Mouse (Mus musculus): ENCODE measurements around the gene Osgin1. TPM values are rescaled to one million over a fixed set of nuclear protein-coding genes. Genes with fewer than 3 reads are reported as not detected.

Osgin1 gene
- polyA plus RNA-seq, 1 experiment from 2014 or later = 13.3 TPM

- no peaks in the 10 kb centered on the region for H3K27me3 ChIP-seq (replicated peaks)
- no peak overlapping the region for H3K4me2 ChIP-seq
- no peak overlapping the region for H3K9ac ChIP-seq
- WGBS (ENCODE audit: insufficient replicate concordance) = 84% methylated on average over 5 of the region's 5 CpGs
- no peak for ATAC-seq
- H3K36me3 ChIP-seq = peaks cover 45% of the 10 kb centered on the region
- H3K9me3 ChIP-seq (replicated peaks) = no peaks in the 10 kb centered on the region
- H3K27ac ChIP-seq = no peak overlapping the region
- H3K4me3 ChIP-seq = no peak overlapping the region
- H3K4me1 ChIP-seq = no peaks in the 10 kb centered on the region
Observed at GRCm38 (mm10) chr8:119404648-119405047, 29.3 kb upstream of the Osgin1 start.

DNA sequence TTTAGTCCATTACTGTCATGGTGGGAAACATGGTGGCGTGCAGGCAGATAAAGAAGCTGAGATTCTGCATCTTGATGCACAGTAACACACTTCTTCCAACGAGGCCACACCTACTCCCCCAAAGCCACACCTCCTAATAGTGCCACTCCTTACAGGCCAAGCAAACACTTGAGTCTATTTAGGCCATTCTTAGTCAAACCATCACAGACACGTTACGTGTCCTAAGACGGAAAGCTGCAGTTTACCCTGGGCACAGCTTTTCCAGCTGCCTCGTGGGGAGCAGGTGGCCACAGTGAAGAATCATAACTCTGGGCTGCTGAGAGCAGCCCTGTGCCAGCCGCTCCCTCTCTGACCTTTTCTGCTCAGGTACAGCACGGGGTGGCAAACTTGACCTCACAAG lies 25.6 kb upstream of the Osgin1 start:
- peaks cover 6% of the 10 kb centered on the region; the same call in 1 of the 2 replicates for H3K4me1 ChIP-seq
- ATAC-seq = no peak
- no peak overlapping the region for H3K4me3 ChIP-seq
- H3K27me3 ChIP-seq (replicated peaks) = no peaks in the 10 kb centered on the region
- H3K36me3 ChIP-seq = peaks cover 62% of the 10 kb centered on the region
- no peaks in the 10 kb centered on the region for H3K9me3 ChIP-seq (replicated peaks)
- H3K27ac ChIP-seq = no peak overlapping the region
- H3K4me2 ChIP-seq = no peak overlapping the region
- H3K9ac ChIP-seq = no peak overlapping the region
- WGBS (ENCODE audit: insufficient replicate concordance) = 75% methylated on average over 8 of the region's 8 CpGs

- no peak overlapping the region for H3K4me3 ChIP-seq
- H3K4me1 ChIP-seq = peaks cover 9% of the 10 kb centered on the region; the same call in 1 of the 2 replicates
- H3K4me2 ChIP-seq = no peak overlapping the region
- H3K27ac ChIP-seq = no peak overlapping the region
- H3K9me3 ChIP-seq (replicated peaks) = no peaks in the 10 kb centered on the region
- WGBS (ENCODE audit: insufficient replicate concordance) = 51% methylated on average over 10 of the region's 10 CpGs
- no peak overlapping the region for H3K9ac ChIP-seq
- peaks cover 44% of the 10 kb centered on the region for H3K36me3 ChIP-seq
- ATAC-seq = no peak
- H3K27me3 ChIP-seq (replicated peaks) = peaks cover 8% of the 10 kb centered on the region
Observed at GRCm38 (mm10) chr8:119412037-119412734, 21.7 kb upstream of the Osgin1 start.

DNA sequence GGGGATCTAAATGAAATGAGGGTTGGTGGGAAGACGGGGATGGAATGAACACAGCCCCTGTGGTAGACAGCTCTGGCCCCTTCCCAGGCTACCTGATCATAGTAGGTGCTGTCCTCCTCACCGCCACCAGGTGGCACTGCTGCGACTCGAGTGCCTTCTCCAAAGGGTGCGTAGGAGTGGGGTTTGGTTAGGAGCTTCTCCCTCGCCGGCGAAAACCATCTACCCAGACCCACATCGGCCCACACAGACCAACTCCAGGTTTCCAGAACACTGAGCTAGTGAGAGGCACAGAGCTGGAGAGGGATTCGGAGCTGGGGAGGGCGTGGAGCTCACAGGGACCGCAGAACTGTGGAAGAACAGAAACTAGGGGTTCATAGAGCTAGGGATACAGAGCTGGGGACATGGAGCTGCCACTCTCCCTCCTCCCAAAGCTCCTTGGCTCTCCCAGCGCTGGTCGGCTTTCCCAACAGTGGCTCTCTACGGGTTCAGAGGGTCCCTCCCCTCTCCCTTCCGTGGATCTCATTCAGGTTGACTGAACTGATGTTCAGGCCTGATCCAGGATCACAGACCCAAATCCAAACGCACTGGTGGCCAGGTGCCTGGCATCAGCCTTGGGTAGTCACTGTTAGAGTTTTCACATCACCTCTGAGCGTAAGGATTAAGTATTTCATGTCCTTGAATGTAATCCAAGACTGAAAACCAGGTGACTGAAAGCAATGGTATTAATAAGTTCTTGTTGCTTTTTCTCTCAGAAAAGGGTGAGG lies 21.0 kb upstream of the Osgin1 start:
- WGBS (ENCODE audit: insufficient replicate concordance) = 9% methylated on average over 18 of the region's 18 CpGs
- Histone ChIP-seq H3K36me3 (peaks cover 37% of the 10 kb centered on the region), H3K4me2 (peak overlapping the region; percentile 55), H3K9ac (peak overlapping the region; percentile 50), H3K4me1 (peaks cover 9% of the 10 kb centered on the region; the same call in 1 of the 2 replicates), H3K27me3 (replicated peaks) (peaks cover 8% of the 10 kb centered on the region), H3K4me3 (peak overlapping the region; percentile 16; the same call in 1 of the 2 replicates), H3K27ac (no peak overlapping the region), H3K9me3 (replicated peaks) (no peaks in the 10 kb centered on the region)
- peak; percentile 54; the same call in 1 of the 2 replicates for ATAC-seq

- Histone ChIP-seq H3K27ac (no peak overlapping the region), H3K9me3 (replicated peaks) (no peaks in the 10 kb centered on the region), H3K4me2 (no peak overlapping the region), H3K4me3 (no peak overlapping the region), H3K27me3 (replicated peaks) (peaks cover 8% of the 10 kb centered on the region), H3K4me1 (peaks cover 9% of the 10 kb centered on the region; the same call in 1 of the 2 replicates), H3K36me3 (peaks cover 30% of the 10 kb centered on the region), H3K9ac (no peak overlapping the region)
- 71% methylated on average over 10 of the region's 10 CpGs for WGBS (ENCODE audit: insufficient replicate concordance)
- no peak for ATAC-seq
Observed at GRCm38 (mm10) chr8:119413605-119414004, 20.3 kb upstream of the Osgin1 start.

- 53% methylated on average over 7 of the region's 7 CpGs for WGBS (ENCODE audit: insufficient replicate concordance)
- Histone ChIP-seq H3K36me3 (no peaks in the 10 kb centered on the region), H3K4me2 (no peak overlapping the region), H3K4me3 (no peak overlapping the region), H3K27ac (no peak overlapping the region), H3K9ac (no peak overlapping the region), H3K9me3 (replicated peaks) (no peaks in the 10 kb centered on the region), H3K4me1 (peaks cover 27% of the 10 kb centered on the region), H3K27me3 (replicated peaks) (peaks cover 15% of the 10 kb centered on the region)
- ATAC-seq = no peak
Observed at GRCm38 (mm10) chr8:119420318-119420717, 13.6 kb upstream of the Osgin1 start.

DNA sequence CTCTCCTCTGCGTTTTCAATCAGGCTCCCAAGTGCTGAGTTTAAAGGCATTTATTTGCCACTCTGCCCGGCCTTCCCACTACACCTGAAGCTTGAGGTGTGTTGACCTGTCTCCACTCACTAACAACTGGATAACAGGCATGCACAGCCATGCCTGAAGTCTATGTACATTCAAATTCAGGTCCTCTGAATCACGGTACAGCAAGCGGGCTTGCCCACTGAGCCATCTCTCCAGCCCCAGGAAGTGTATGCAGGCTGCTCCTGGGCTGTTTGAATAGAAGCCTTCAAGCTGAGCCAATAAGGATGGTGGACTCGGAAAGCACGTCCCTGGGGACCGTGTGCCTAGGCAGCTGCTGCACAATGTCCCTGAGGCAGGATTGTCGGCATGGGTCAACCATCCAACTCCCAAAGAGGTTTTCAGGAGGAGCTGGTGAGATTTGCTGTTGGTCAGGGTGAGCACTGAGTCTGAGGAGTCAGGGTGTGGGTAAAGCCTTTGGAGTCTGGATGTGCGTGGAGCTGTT lies 12.3 kb upstream of the Osgin1 start:
- Histone ChIP-seq H3K4me3 (no peak overlapping the region), H3K27me3 (replicated peaks) (peaks cover 7% of the 10 kb centered on the region; the same call in 1 of the 2 replicates), H3K27ac (no peak overlapping the region), H3K4me1 (peaks cover 38% of the 10 kb centered on the region), H3K9me3 (replicated peaks) (no peaks in the 10 kb centered on the region), H3K36me3 (no peaks in the 10 kb centered on the region), H3K9ac (no peak overlapping the region), H3K4me2 (no peak overlapping the region)
- 50% methylated on average over 9 of the region's 9 CpGs for WGBS (ENCODE audit: insufficient replicate concordance)
- no peak for ATAC-seq

DNA sequence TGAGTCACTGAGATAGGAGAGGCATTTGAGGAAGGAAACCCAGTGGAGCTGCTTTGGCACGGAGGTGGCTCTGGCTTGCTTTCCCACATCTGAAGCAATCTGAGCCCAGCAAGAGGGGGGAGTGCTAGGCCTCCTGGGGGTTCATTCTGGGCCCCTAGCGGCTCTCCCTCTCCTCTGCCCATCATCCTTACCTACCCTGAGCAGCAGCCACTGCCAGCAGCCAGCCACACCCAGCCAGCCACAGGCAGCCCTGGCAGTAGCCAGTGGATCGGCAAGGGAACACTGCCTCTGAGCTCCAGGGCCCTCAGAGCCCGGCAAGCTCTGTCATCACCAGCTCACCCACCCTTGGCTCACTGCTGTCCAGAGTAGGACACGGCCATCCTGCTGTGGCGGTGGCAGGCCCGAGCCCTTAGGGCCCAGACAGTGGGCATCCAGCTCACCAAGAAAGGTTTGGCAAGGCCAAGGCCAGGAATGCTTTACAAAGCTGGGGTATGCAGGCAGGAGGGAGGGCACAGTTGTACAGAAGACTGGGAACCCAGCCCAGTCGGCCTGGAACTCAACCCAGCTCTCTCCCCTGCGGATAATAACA lies 11.7 kb upstream of the Osgin1 start:
- Histone ChIP-seq H3K4me2 (no peak overlapping the region), H3K4me3 (no peak overlapping the region), H3K4me1 (peaks cover 40% of the 10 kb centered on the region), H3K9ac (no peak overlapping the region), H3K27ac (no peak overlapping the region), H3K9me3 (replicated peaks) (no peaks in the 10 kb centered on the region), H3K27me3 (replicated peaks) (peaks cover 7% of the 10 kb centered on the region; the same call in 1 of the 2 replicates), H3K36me3 (no peaks in the 10 kb centered on the region)
- WGBS (ENCODE audit: insufficient replicate concordance) = 43% methylated on average over 9 of the region's 9 CpGs
- no peak for ATAC-seq

DNA sequence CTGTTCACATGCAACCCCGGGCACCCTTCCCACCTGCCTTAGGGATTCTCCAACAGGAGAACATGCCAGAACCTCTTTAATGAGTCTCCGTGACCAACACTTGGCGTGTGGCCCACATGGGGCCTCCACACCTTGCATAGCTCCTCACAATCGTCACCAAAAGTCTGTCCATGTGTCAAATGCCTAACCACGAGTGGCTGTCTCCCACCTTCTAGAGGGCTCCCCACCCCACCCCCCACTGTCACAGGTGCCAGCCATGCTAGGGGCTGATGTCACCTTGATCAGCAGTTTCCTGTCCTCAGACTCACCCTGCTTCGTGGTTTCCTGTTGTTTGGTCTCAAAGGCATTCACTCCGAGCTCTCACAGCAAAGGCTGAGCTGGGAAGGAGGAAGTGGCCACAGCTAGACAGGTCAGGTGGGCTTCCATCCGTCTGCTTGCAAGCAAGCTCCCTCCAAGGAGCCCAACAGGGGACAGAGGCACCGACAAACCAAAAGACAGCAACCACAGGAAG lies 10.2 kb upstream of the Osgin1 start:
- H3K4me1 ChIP-seq = peaks cover 49% of the 10 kb centered on the region
- H3K4me3 ChIP-seq = no peak overlapping the region
- H3K27ac ChIP-seq = peak overlapping the region; percentile 53
- H3K4me2 ChIP-seq = peak overlapping the region; percentile 10
- WGBS (ENCODE audit: insufficient replicate concordance) = 23% methylated on average over 9 of the region's 9 CpGs
- no peaks in the 10 kb centered on the region for H3K9me3 ChIP-seq (replicated peaks)
- peaks cover 7% of the 10 kb centered on the region; the same call in 1 of the 2 replicates for H3K27me3 ChIP-seq (replicated peaks)
- H3K36me3 ChIP-seq = no peaks in the 10 kb centered on the region
- H3K9ac ChIP-seq = no peak overlapping the region
- 0 out of 2 replicates have a peak, but pooled peaks have one; percentile 17 for ATAC-seq

DNA sequence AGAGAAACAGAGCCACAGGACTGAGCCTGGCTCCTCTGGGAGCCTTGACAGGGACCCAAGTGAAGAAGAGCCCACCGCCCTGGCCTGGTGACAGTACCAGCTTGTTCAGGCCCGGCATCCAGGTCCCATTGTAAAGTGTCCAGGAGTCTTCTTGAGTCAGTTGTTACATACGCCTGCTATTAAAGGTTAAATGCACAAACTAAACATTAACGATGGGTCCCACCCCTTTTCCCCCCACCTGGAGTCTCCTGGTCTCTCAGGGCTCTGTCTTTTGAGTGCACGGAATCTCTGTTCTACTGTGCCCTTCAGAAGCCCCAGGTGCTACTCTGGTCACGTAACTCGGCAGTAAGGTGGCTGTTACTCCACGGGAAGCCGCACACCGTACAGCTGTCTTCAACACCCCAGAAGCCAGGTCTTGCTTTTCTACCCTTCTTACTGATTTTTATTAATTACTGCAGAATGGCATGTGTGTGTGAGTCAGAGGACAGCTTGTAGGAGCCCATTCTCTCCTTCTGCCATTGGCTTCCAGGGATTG lies 9.7 kb upstream of the Osgin1 start:
- WGBS (ENCODE audit: insufficient replicate concordance) = 51% methylated on average over 10 of the region's 10 CpGs
- Histone ChIP-seq H3K4me2 (peak overlapping the region; percentile 10), H3K4me3 (no peak overlapping the region)

DNA sequence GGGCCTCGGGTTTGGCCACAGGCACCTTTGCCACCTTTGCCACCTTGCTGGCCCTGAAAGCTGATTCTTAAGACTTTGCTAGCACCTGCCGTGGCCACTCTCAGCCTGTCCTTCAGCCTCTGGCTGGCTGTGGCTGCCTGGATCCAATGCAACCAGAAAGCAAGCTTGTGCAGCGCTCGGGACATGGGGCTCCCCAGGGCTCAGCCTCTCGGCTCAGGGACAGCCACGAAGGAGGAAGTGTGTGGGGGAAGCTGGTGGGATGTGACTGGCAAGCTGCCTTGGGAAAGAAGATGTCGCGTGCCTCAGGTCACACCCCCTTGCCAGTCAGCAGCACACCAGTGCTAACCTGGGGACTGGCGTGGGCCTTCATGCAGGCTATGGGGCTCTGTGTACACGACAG lies 9.2 kb upstream of the Osgin1 start:
- Histone ChIP-seq H3K27ac (peak overlapping the region; percentile 53), H3K9ac (no peak overlapping the region), H3K36me3 (no peaks in the 10 kb centered on the region), H3K4me1 (peaks cover 59% of the 10 kb centered on the region), H3K4me3 (no peak overlapping the region), H3K9me3 (replicated peaks) (no peaks in the 10 kb centered on the region), H3K27me3 (replicated peaks) (peaks cover 7% of the 10 kb centered on the region; the same call in 1 of the 2 replicates), H3K4me2 (no peak overlapping the region; the same call in 1 of the 2 replicates)
- ATAC-seq = no peak
- 40% methylated on average over 10 of the region's 10 CpGs for WGBS (ENCODE audit: insufficient replicate concordance)

More for the DNA sequence above, 9.7 kb upstream of the Osgin1 start:
- ATAC-seq = no peak
- H3K9me3 ChIP-seq (replicated peaks) = no peaks in the 10 kb centered on the region
- H3K36me3 ChIP-seq = no peaks in the 10 kb centered on the region
- peaks cover 7% of the 10 kb centered on the region; the same call in 1 of the 2 replicates for H3K27me3 ChIP-seq (replicated peaks)
- peak overlapping the region; percentile 53 for H3K27ac ChIP-seq
- no peak overlapping the region for H3K9ac ChIP-seq
- H3K4me1 ChIP-seq = peaks cover 55% of the 10 kb centered on the region

Data from liver, embryonic 12.5 days (tissue).